Mouse (Mus musculus) liver, postnatal 0 days (tissue): Measurements from ENCODE around the gene Smyd5. TPM values are rescaled to one million over a fixed set of nuclear protein-coding genes. Genes with fewer than 3 reads are reported as not detected.
"Not testable (repeated sequence)": the region's sequence is repeated elsewhere in the genome, so short reads cannot be mapped to it uniquely, and the experiment has no call there.

Experiments
- ATAC-seq: fragments of 200-750 bp; cut with Nextera tagmentation; 2 replicates; pipeline ENCODE4 v1.8.0; 2017; ENCODE audit warnings: mild to moderate bottlenecking, moderate library complexity
- DNase-seq: peaks from one replicate; pipeline ENCODE4 v3.0.0-alpha.2; 2016
- H3K27ac ChIP-seq: fragments of 300-500 bp; sonication (generic); 2 replicates; pipeline ENCODE4 v1.5.1; 2014; ENCODE audit warnings: antibody characterized with exemption, moderate library complexity, mild to moderate bottlenecking, low read depth
- H3K27me3 ChIP-seq: fragments of 300-500 bp; sonication (generic); 2 replicates; pipeline ENCODE4 v1.6.1; 2014; ENCODE audit warnings: low read length, control low read depth, mixed read lengths; ENCODE audit not compliant: insufficient read depth
- H3K36me3 ChIP-seq: fragments of 300-500 bp; sonication (generic); replicated peaks from 2 replicates; pipeline ENCODE4 v1.6.1; 2014; ENCODE audit warnings: mild to moderate bottlenecking, control low read depth, low read length, moderate library complexity, mixed read lengths; ENCODE audit not compliant: insufficient read depth
- H3K4me1 ChIP-seq: fragments of 300-500 bp; sonication (generic); 2 replicates; pipeline ENCODE4 v1.6.1; 2014; ENCODE audit warnings: antibody characterized with exemption, mild to moderate bottlenecking, control low read depth; ENCODE audit not compliant: insufficient read depth
- H3K4me2 ChIP-seq: fragments of 300-500 bp; sonication (generic); 2 replicates; pipeline ENCODE4 v1.6.1; 2014; ENCODE audit warnings: low read depth, mild to moderate bottlenecking, low read length, moderate library complexity, mixed read lengths
- H3K4me3 ChIP-seq: fragments of 300-500 bp; sonication (generic); 2 replicates; pipeline ENCODE4 v1.5.1; 2014; ENCODE audit warnings: low read depth, low read length
- H3K9ac ChIP-seq: fragments of 300-500 bp; sonication (generic); replicated peaks from 2 replicates; pipeline ENCODE4 v1.6.1; 2014; ENCODE audit warnings: mild to moderate bottlenecking, moderate library complexity
- H3K9me3 ChIP-seq: fragments of 300-500 bp; sonication (generic); 2 replicates; pipeline ENCODE4 v1.6.1; 2016; ENCODE audit warnings: mild to moderate bottlenecking, control low read depth, low read length, mixed read lengths
- CTCF ChIP-seq: sonication (generic); IDR thresholded peaks from 2 replicates; pipeline ENCODE4 v1.5.1; 2016; ENCODE audit warnings: antibody characterized with exemption, low read depth
- EP300 ChIP-seq: IDR thresholded peaks from 2 replicates; pipeline ENCODE4 v1.6.1; 2016; ENCODE audit warnings: antibody characterized with exemption, low read depth, mild to moderate bottlenecking
- WGBS: fragments of 180-500 bp; shearing (Covaris S2); extraction: QIAGEN DNeasy Blood & Tissue Kit; methylation state at CpG from one replicate; pipeline ENCODE4 v1.1.7; 2014; ENCODE audit not compliant: insufficient replicate concordance; 5-methylcytosine and 5-hydroxymethylcytosine counted together
- polyA plus RNA-seq: library from polyadenylated mRNA; unstranded; fragments of >200 nt; fragmentation: Nextera tagmentation; extraction: Ambion mirVana; gene quantifications from 2 replicates; pipeline ENCODE4 v1.2.1, GENCODE M21; 2015

Gene Smyd5
- polyA plus RNA-seq, 1 experiment from 2014 or later = 11.3 TPM

DNA sequence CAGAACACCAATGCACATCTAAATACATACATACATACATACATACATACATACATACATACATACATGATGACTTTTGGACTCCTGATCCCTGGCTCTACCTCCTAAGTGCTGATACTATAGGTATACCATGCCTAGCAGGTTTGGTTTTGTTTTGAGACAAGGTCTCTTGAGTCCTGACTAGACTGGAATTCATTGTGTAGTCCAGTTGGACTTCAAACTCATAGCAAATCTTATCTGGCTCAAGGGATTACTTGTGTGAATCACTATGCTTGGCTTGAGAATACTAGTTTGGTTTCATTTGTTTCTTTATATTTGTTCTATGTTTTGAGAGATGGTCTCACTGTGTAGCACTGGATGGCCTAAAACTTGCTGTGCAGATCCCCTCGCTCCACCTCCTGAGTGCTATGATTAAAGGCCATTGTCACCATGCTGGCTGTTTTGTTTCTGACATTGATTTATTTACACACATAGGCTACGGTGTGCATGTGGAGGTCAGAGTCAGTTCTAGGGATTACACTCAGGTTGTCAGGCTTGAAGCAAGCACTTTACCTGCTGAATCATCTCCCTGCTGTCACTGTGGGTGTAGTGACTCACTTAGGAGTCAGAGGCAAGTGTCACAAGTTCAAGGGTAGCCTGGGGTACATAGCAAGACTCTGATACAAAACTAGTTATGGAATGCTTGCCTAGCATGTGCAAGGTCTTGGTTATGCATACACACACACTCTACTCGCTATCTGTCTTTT, 11.9 kb downstream of the Smyd5 start:
- Histone ChIP-seq H3K4me1 (no peaks in the 10 kb centered on the region), H3K4me3 (no peak overlapping the region), H3K27me3 (no peaks in the 10 kb centered on the region), H3K4me2 (no peak overlapping the region), H3K27ac (0 out of 2 replicates have a peak overlapping the region, but pooled peaks have one; percentile 22), H3K9me3 (no peaks in the 10 kb centered on the region), H3K36me3 (peaks cover 33% of the 10 kb centered on the region), H3K9ac (no peak overlapping the region)
- ATAC-seq (peak; percentile 69), DNase-seq (no peak)
- no peak for TF ChIP-seq CTCF
- no peak for TF ChIP-seq EP300
- 69% methylated on average over 3 of the region's 3 CpGs for WGBS

GRCm38 (mm10) chr6:85444266-85444965, 12.6 kb downstream of the Smyd5 start:
- Histone ChIP-seq H3K4me1 (no peaks in the 10 kb centered on the region), H3K27ac (no peak overlapping the region), H3K36me3 (peaks cover 33% of the 10 kb centered on the region), H3K4me3 (no peak overlapping the region), H3K27me3 (no peaks in the 10 kb centered on the region), H3K9ac (no peak overlapping the region), H3K9me3 (no peaks in the 10 kb centered on the region), H3K4me2 (no peak overlapping the region)
- TF ChIP-seq CTCF (no peak), EP300 (no peak)
- WGBS = 84% methylated on average over 8 of the region's 8 CpGs
- no peak for ATAC-seq
- DNase-seq = no peak

GRCm38 (mm10) chr6:85445286-85445685, 13.5 kb downstream of the Smyd5 start:
- no peak for DNase-seq
- Histone ChIP-seq H3K27me3 (no peaks in the 10 kb centered on the region), H3K4me1 (0 out of 2 replicates have a peak, but pooled peaks cover under 1% of the 10 kb centered on the region), H3K9me3 (no peaks in the 10 kb centered on the region), H3K4me3 (no peak overlapping the region), H3K27ac (no peak overlapping the region), H3K36me3 (peaks cover 28% of the 10 kb centered on the region), H3K9ac (no peak overlapping the region), H3K4me2 (no peak overlapping the region)
- ATAC-seq = no peak
- no peak for TF ChIP-seq CTCF
- TF ChIP-seq EP300 = no peak
- 82% methylated on average over 5 of the region's 5 CpGs for WGBS

DNA sequence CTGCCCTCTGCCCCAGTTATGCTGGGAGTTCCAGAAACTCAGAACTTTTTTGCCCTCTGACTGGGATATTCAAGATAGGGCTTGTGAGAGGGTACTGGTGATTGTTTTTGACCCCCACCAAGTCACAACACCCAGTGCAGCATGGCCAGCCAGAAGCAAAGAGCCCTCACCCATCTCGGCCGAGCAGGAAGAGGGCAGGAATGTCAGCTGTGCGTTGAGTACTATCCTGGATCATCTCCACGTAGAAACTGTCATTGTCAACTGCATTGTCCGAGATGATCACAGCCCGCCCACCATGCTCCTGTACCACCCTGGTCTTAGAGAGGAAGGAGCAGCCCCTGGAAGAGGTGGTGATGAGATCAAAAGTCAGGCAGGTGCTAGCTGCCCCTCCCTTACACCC, 15.6 kb downstream of the Smyd5 start:
- TF ChIP-seq CTCF (no peak), EP300 (no peak)
- no peak for DNase-seq
- WGBS = 85% methylated on average over 6 of the region's 6 CpGs
- Histone ChIP-seq H3K36me3 (peaks cover 21% of the 10 kb centered on the region), H3K9me3 (no peaks in the 10 kb centered on the region), H3K27ac (no peak overlapping the region), H3K27me3 (no peaks in the 10 kb centered on the region), H3K9ac (no peak overlapping the region), H3K4me3 (no peak overlapping the region), H3K4me1 (peaks cover 8% of the 10 kb centered on the region; the same call in 1 of the 2 replicates), H3K4me2 (no peak overlapping the region)
- ATAC-seq = no peak

GRCm38 (mm10) chr6:85450140-85450539, 18.4 kb downstream of the Smyd5 start:
- peak overlapping the region; percentile 78; the same call in 1 of the 2 replicates for H3K9ac ChIP-seq
- H3K4me2 ChIP-seq = peak overlapping the region; percentile 97
- WGBS = 64% methylated on average over 1 of the region's 1 CpGs
- not testable (repeated sequence) for H3K27ac ChIP-seq, H3K27me3 ChIP-seq, DNase-seq, H3K9me3 ChIP-seq, ATAC-seq
- H3K4me3 ChIP-seq = peak overlapping the region; percentile 83
- peaks cover 17% of the 10 kb centered on the region for H3K36me3 ChIP-seq
- H3K4me1 ChIP-seq = peaks cover 31% of the 10 kb centered on the region

- H3K4me1 ChIP-seq = peaks cover 36% of the 10 kb centered on the region
- H3K4me2 ChIP-seq = peak within 1 kb of the TSS; percentile 97
- no peaks in the 10 kb centered on the region for H3K27me3 ChIP-seq
- H3K27ac ChIP-seq = peak within 1 kb of the TSS; percentile 89
- peak; percentile 84 for TF ChIP-seq CTCF
- TF ChIP-seq EP300 = no peak; the same call in 1 of the 2 replicates
- H3K36me3 ChIP-seq = peaks cover 12% of the 10 kb centered on the region
- H3K9me3 ChIP-seq = no peaks in the 10 kb centered on the region
- H3K9ac ChIP-seq = peak within 1 kb of the TSS; percentile 93
- WGBS = 1% methylated on average over 94 of the region's 96 CpGs
- peak; percentile 98 for DNase-seq
- peak; percentile 92 for ATAC-seq
- H3K4me3 ChIP-seq = peak within 1 kb of the TSS; percentile 83
These were observed 19.2 kb downstream of the Smyd5 start, which contains the start of gene Cct7 for GRCm38 (mm10) chr6:85450697-85451663. TSS of gene Cct7 (plus strand) at chr6:85451514.
